Mouse (Mus musculus): ENCODE measurements around the gene S100a6. TPM values are rescaled to one million over a fixed set of nuclear protein-coding genes. Genes with fewer than 3 reads are reported as not detected.

Gene S100a6
- polyA plus RNA-seq, 1 experiment from 2014 or later: 22.2 TPM

- Histone ChIP-seq H3K4me1 (peaks cover 5% of the 10 kb centered on the region; the same call in 1 of the 2 replicates), H3K4me2 (no peak overlapping the region), H3K9me3 (no peaks in the 10 kb centered on the region), H3K9ac (no peak overlapping the region), H3K27me3 (no peaks in the 10 kb centered on the region), H3K4me3 (replicated peaks) (no peak overlapping the region), H3K36me3 (replicated peaks) (no peaks in the 10 kb centered on the region), H3K27ac (no peak overlapping the region)
- WGBS: 91% methylated on average over 14 of the region's 14 CpGs
- no peak for ATAC-seq (ENCODE audit: low FRiP score)
Measured at GRCm38 (mm10) chr3:90587361-90588101, 25.2 kb upstream of the S100a6 start.

GRCm38 (mm10) chr3:90589390-90589789 lies 23.3 kb upstream of the S100a6 start:
- no peak for ATAC-seq (ENCODE audit: low FRiP score)
- WGBS: 91% methylated on average over 6 of the region's 6 CpGs
- Histone ChIP-seq H3K4me2 (no peak overlapping the region), H3K27me3 (no peaks in the 10 kb centered on the region), H3K9me3 (no peaks in the 10 kb centered on the region), H3K9ac (no peak overlapping the region), H3K27ac (no peak overlapping the region), H3K36me3 (replicated peaks) (no peaks in the 10 kb centered on the region), H3K4me1 (peaks cover 5% of the 10 kb centered on the region; the same call in 1 of the 2 replicates), H3K4me3 (replicated peaks) (no peak overlapping the region)

GRCm38 (mm10) chr3:90589947-90590346 lies 22.7 kb upstream of the S100a6 start, which contains the start of gene S100a2:
Gene S100a2, plus strand, starts transcription at chr3:90590247.
- Histone ChIP-seq H3K36me3 (replicated peaks) (no peaks in the 10 kb centered on the region), H3K4me2 (no peak within 1 kb of the TSS)
- 77% methylated on average over 8 of the region's 8 CpGs for WGBS

GRCm38 (mm10) chr3:90594466-90594865 lies 18.2 kb upstream of the S100a6 start:
- Histone ChIP-seq H3K4me3 (replicated peaks) (no peak overlapping the region), H3K27me3 (no peaks in the 10 kb centered on the region), H3K9ac (no peak overlapping the region), H3K27ac (no peak overlapping the region), H3K36me3 (replicated peaks) (no peaks in the 10 kb centered on the region), H3K9me3 (no peaks in the 10 kb centered on the region), H3K4me1 (peaks cover 5% of the 10 kb centered on the region; the same call in 1 of the 2 replicates), H3K4me2 (no peak overlapping the region)
- 76% methylated on average over 1 of the region's 1 CpGs for WGBS
- ATAC-seq (ENCODE audit: low FRiP score): no peak

More at GRCm38 (mm10) chr3:90589947-90590346, 22.7 kb upstream of the S100a6 start, which contains the start of gene S100a2:
- H3K27ac ChIP-seq: no peak within 1 kb of the TSS
- H3K4me3 ChIP-seq (replicated peaks): no peak within 1 kb of the TSS
- no peak for ATAC-seq (ENCODE audit: low FRiP score)
- H3K9ac ChIP-seq: no peak within 1 kb of the TSS
- H3K27me3 ChIP-seq: no peaks in the 10 kb centered on the region
- no peaks in the 10 kb centered on the region for H3K9me3 ChIP-seq
- peaks cover 5% of the 10 kb centered on the region; the same call in 1 of the 2 replicates for H3K4me1 ChIP-seq

- WGBS: 78% methylated on average over 5 of the region's 5 CpGs
- Histone ChIP-seq H3K4me3 (replicated peaks) (no peak overlapping the region), H3K4me1 (no peaks in the 10 kb centered on the region), H3K36me3 (replicated peaks) (no peaks in the 10 kb centered on the region), H3K4me2 (no peak overlapping the region), H3K27ac (no peak overlapping the region), H3K9ac (no peak overlapping the region), H3K9me3 (no peaks in the 10 kb centered on the region), H3K27me3 (no peaks in the 10 kb centered on the region)
- ATAC-seq (ENCODE audit: low FRiP score): no peak
Measured at GRCm38 (mm10) chr3:90595556-90595955, 17.1 kb upstream of the S100a6 start.

GRCm38 (mm10) chr3:90596810-90597209 lies 15.9 kb upstream of the S100a6 start:
- no peaks in the 10 kb centered on the region for H3K27me3 ChIP-seq
- no peak overlapping the region for H3K4me2 ChIP-seq
- H3K36me3 ChIP-seq (replicated peaks): no peaks in the 10 kb centered on the region
- no peak overlapping the region for H3K9ac ChIP-seq
- no peak overlapping the region for H3K27ac ChIP-seq
- no peaks in the 10 kb centered on the region for H3K9me3 ChIP-seq
- 92% methylated on average over 6 of the region's 6 CpGs for WGBS
- H3K4me1 ChIP-seq: no peaks in the 10 kb centered on the region
- no peak overlapping the region for H3K4me3 ChIP-seq (replicated peaks)
- no peak for ATAC-seq (ENCODE audit: low FRiP score)

GRCm38 (mm10) chr3:90597736-90598135 lies 14.9 kb upstream of the S100a6 start:
- Histone ChIP-seq H3K4me3 (replicated peaks) (no peak overlapping the region), H3K27me3 (no peaks in the 10 kb centered on the region), H3K4me2 (no peak overlapping the region), H3K9me3 (no peaks in the 10 kb centered on the region), H3K9ac (no peak overlapping the region), H3K4me1 (no peaks in the 10 kb centered on the region), H3K27ac (no peak overlapping the region), H3K36me3 (replicated peaks) (no peaks in the 10 kb centered on the region)
- 50% methylated on average over 6 of the region's 6 CpGs for WGBS
- ATAC-seq (ENCODE audit: low FRiP score): no peak

GRCm38 (mm10) chr3:90598212-90598611 lies 14.5 kb upstream of the S100a6 start:
- no peaks in the 10 kb centered on the region for H3K36me3 ChIP-seq (replicated peaks)
- WGBS: 84% methylated on average over 4 of the region's 4 CpGs

GRCm38 (mm10) chr3:90599401-90599800 lies 13.3 kb upstream of the S100a6 start:
- no peak for ATAC-seq (ENCODE audit: low FRiP score)
- Histone ChIP-seq H3K4me1 (peaks cover 4% of the 10 kb centered on the region; the same call in 1 of the 2 replicates), H3K9me3 (no peaks in the 10 kb centered on the region), H3K4me2 (no peak overlapping the region), H3K27ac (no peak overlapping the region), H3K27me3 (no peaks in the 10 kb centered on the region), H3K9ac (no peak overlapping the region), H3K36me3 (replicated peaks) (no peaks in the 10 kb centered on the region), H3K4me3 (replicated peaks) (no peak overlapping the region)
- WGBS: 80% methylated on average over 3 of the region's 3 CpGs

More at GRCm38 (mm10) chr3:90598212-90598611, 14.5 kb upstream of the S100a6 start:
- no peak for ATAC-seq (ENCODE audit: low FRiP score)
- Histone ChIP-seq H3K4me1 (no peaks in the 10 kb centered on the region), H3K9me3 (no peaks in the 10 kb centered on the region), H3K27ac (no peak overlapping the region), H3K4me2 (no peak overlapping the region), H3K27me3 (no peaks in the 10 kb centered on the region), H3K4me3 (replicated peaks) (no peak overlapping the region), H3K9ac (no peak overlapping the region)

GRCm38 (mm10) chr3:90600036-90600435 lies 12.6 kb upstream of the S100a6 start:
- no peaks in the 10 kb centered on the region for H3K9me3 ChIP-seq
- WGBS: 81% methylated on average over 6 of the region's 6 CpGs
- H3K36me3 ChIP-seq (replicated peaks): no peaks in the 10 kb centered on the region
- no peak for ATAC-seq (ENCODE audit: low FRiP score)
- no peak overlapping the region for H3K27ac ChIP-seq
- H3K4me2 ChIP-seq: no peak overlapping the region
- H3K4me1 ChIP-seq: peaks cover 10% of the 10 kb centered on the region; the same call in 1 of the 2 replicates
- H3K9ac ChIP-seq: no peak overlapping the region
- no peak overlapping the region for H3K4me3 ChIP-seq (replicated peaks)
- H3K27me3 ChIP-seq: no peaks in the 10 kb centered on the region

- H3K27ac ChIP-seq: no peak overlapping the region
- no peaks in the 10 kb centered on the region for H3K27me3 ChIP-seq
- H3K9me3 ChIP-seq: no peaks in the 10 kb centered on the region
- no peak for ATAC-seq (ENCODE audit: low FRiP score)
- H3K9ac ChIP-seq: no peak overlapping the region
- H3K36me3 ChIP-seq (replicated peaks): no peaks in the 10 kb centered on the region
- 84% methylated on average over 8 of the region's 8 CpGs for WGBS
- H3K4me3 ChIP-seq (replicated peaks): no peak overlapping the region
- H3K4me2 ChIP-seq: no peak overlapping the region
- peaks cover 10% of the 10 kb centered on the region; the same call in 1 of the 2 replicates for H3K4me1 ChIP-seq
Measured at GRCm38 (mm10) chr3:90600458-90601195, 12.1 kb upstream of the S100a6 start.

GRCm38 (mm10) chr3:90601486-90602110 lies 11.1 kb upstream of the S100a6 start, which contains the start of gene Gm42674:
Gene Gm42674, plus strand, starts transcription at chr3:90601904.
- Histone ChIP-seq H3K27me3 (no peaks in the 10 kb centered on the region), H3K9me3 (no peaks in the 10 kb centered on the region), H3K27ac (no peak within 1 kb of the TSS), H3K4me2 (no peak within 1 kb of the TSS), H3K36me3 (replicated peaks) (no peaks in the 10 kb centered on the region), H3K4me1 (peaks cover 10% of the 10 kb centered on the region; the same call in 1 of the 2 replicates), H3K9ac (no peak within 1 kb of the TSS), H3K4me3 (replicated peaks) (no peak within 1 kb of the TSS)
- no peak for ATAC-seq (ENCODE audit: low FRiP score)
- 88% methylated on average over 11 of the region's 11 CpGs for WGBS

Measured in forebrain, embryonic 12.5 days (tissue).